Mouse (Mus musculus) gastrocnemius, postnatal 36 days (tissue): ENCODE results near the gene Cep128. TPM values are rescaled to one million over a fixed set of nuclear protein-coding genes. Genes with fewer than 3 reads are reported as not detected.

Experiments used
- DNase-seq, 2 experiments: peaks; one replicate each; pipeline ENCODE4 v3.0.0; 2022
- intact Hi-C: fragments of 180-260 bp; cut with DNase I; formaldehyde crosslinking; loops from one replicate; pipeline ENCODE4 v1.15.1; 2025
- total RNA-seq, 2 experiments: library from RNA; stranded (reverse); gene quantifications; 2 replicates each; pipeline ENCODE4 v1.2.3; 2021

Cep128 gene
- total RNA-seq, 2 experiments from 2014 or later: 1.2 to 1.3 TPM

GRCm38 (mm10) chr12:91185564-91185963, 198.6 kb downstream of the Cep128 start:
- no peak for DNase-seq

GRCm38 (mm10) chr12:91184616-91185015, 199.6 kb downstream of the Cep128 start:
- DNase-seq: no peak
- intact Hi-C loops: no loop called here

More at GRCm38 (mm10) chr12:91185564-91185963, 198.6 kb downstream of the Cep128 start:
- intact Hi-C loops: no loop called here

- intact Hi-C loops: no loop called here
- DNase-seq: no peak
Observed at GRCm38 (mm10) chr12:91183928-91184327, 200.3 kb downstream of the Cep128 start.

GRCm38 (mm10) chr12:91183304-91183855, 200.8 kb downstream of the Cep128 start:
- no peak for DNase-seq
- intact Hi-C loops: no loop called here

GRCm38 (mm10) chr12:91176808-91177526, 207.2 kb downstream of the Cep128 start:
- no peak for DNase-seq
- intact Hi-C loops: no loop called here

GRCm38 (mm10) chr12:91171613-91172012, 212.6 kb downstream of the Cep128 start:
- DNase-seq: no peak

GRCm38 (mm10) chr12:91161015-91161730, 223.0 kb downstream of the Cep128 start:
- no peak for DNase-seq
- intact Hi-C loops: no loop called here

More at GRCm38 (mm10) chr12:91171613-91172012, 212.6 kb downstream of the Cep128 start:
- intact Hi-C loops: no loop called here

- DNase-seq: no peak
- intact Hi-C loops: no loop called here
Observed at GRCm38 (mm10) chr12:91158481-91158880, 225.7 kb downstream of the Cep128 start.

- no peak for DNase-seq
- intact Hi-C loops: no loop called here
Observed at GRCm38 (mm10) chr12:91154052-91154451, 230.2 kb downstream of the Cep128 start.

- intact Hi-C loops: no loop called here
- no peak for DNase-seq
Observed at GRCm38 (mm10) chr12:91149152-91149551, 235.1 kb downstream of the Cep128 start.

- no peak for DNase-seq
- intact Hi-C loops: no loop called here
Observed at GRCm38 (mm10) chr12:91134740-91135517, 249.3 kb downstream of the Cep128 start.

GRCm38 (mm10) chr12:91115054-91115453, 269.2 kb downstream of the Cep128 start:
- DNase-seq: no peak
- intact Hi-C loops: no loop called here

GRCm38 (mm10) chr12:91103316-91103715, 280.9 kb downstream of the Cep128 start:
- intact Hi-C loops: no loop called here
- no peak for DNase-seq

- DNase-seq: no peak
- intact Hi-C loops: no loop called here
Observed at GRCm38 (mm10) chr12:91097869-91098268, 286.3 kb downstream of the Cep128 start.

- intact Hi-C loops: no loop called here
- no peak for DNase-seq
Observed at GRCm38 (mm10) chr12:91096197-91096596, 288.0 kb downstream of the Cep128 start.

- DNase-seq: no peak
- intact Hi-C loops: loop anchor here (2.0 kb wide), 1 partner anchor 347 kb away; no protein-coding TSS in a partner anchor
Observed at GRCm38 (mm10) chr12:91088271-91088670, 295.9 kb downstream of the Cep128 start.

- DNase-seq: no peak
- intact Hi-C loops: no loop called here
Observed at GRCm38 (mm10) chr12:91085967-91086366, 298.2 kb downstream of the Cep128 start.

- DNase-seq: no peak
- intact Hi-C loops: no loop called here
Observed at GRCm38 (mm10) chr12:91075600-91075999, 308.6 kb downstream of the Cep128 start.

GRCm38 (mm10) chr12:91070551-91071045, 313.6 kb downstream of the Cep128 start:
- no peak for DNase-seq
- intact Hi-C loops: no loop called here

GRCm38 (mm10) chr12:91067083-91067441, 317.1 kb downstream of the Cep128 start:
- intact Hi-C loops: no loop called here
- DNase-seq: no peak
